Mouse (Mus musculus) MEL (cell line): ENCODE data around the gene Pls1. TPM values are rescaled to one million over a fixed set of nuclear protein-coding genes. Genes with fewer than 3 reads are reported as not detected.

ENCODE experiments used
- DNase-seq: peaks from one replicate; pipeline ENCODE4 v3.0.0; 2011; ENCODE audit warnings: low read depth, low spot score
- H3K27ac ChIP-seq: 2 replicates; pipeline ENCODE4 v1.5.1; 2012; ENCODE audit warnings: low read depth, mild to moderate bottlenecking, control low read depth, low read length, moderate library complexity; ENCODE audit not compliant: control insufficient read depth
- H3K27me3 ChIP-seq, 2 experiments: fragments of 150-350 bp in 1 of 2; sonication (generic) in 1 of 2; 2 replicates each; pipeline ENCODE4 v1.6.1; 2012; ENCODE audit warnings: low read length in 2 of 2, mild to moderate bottlenecking in 2 of 2, improper control_type of control experiment in 1 of 2, moderate library complexity in 1 of 2; ENCODE audit not compliant: insufficient read depth in 2 of 2, control insufficient read depth in 1 of 2
- H3K36me3 ChIP-seq, 2 experiments: 2 replicates each; pipeline ENCODE4 v1.6.1; 2012 to 2014; ENCODE audit warnings: low read length in 2 of 2, improper control_type of control experiment in 1 of 2, inconsistent platforms in 1 of 2, mild to moderate bottlenecking in 1 of 2; ENCODE audit not compliant: insufficient read depth in 2 of 2, control insufficient read depth in 1 of 2
- H3K4me1 ChIP-seq, 2 experiments: fragments of 150-350 bp in 1 of 2; sonication (generic) in 1 of 2; 2 replicates each; pipeline ENCODE4 v1.6.1; 2012; ENCODE audit warnings: low read length in 2 of 2, improper control_type of control experiment in 1 of 2, mild to moderate bottlenecking in 1 of 2; ENCODE audit not compliant: insufficient read depth in 2 of 2, control insufficient read depth in 1 of 2
- H3K4me3 ChIP-seq, 2 experiments: fragments of 150-350 bp in 1 of 2; sonication (generic) in 1 of 2; 2 replicates each; pipeline ENCODE4 v1.5.1; 2012; ENCODE audit warnings: low read depth in 2 of 2, low read length in 2 of 2, mild to moderate bottlenecking in 2 of 2, moderate library complexity in 2 of 2, control low read depth in 1 of 2, improper control_type of control experiment in 1 of 2; ENCODE audit not compliant: control insufficient read depth in 1 of 2, insufficient read depth in 1 of 2
- H3K79me2 ChIP-seq: 2 replicates; pipeline ENCODE4 v1.6.1; 2012; ENCODE audit warnings: mild to moderate bottlenecking, low read length, moderate library complexity; ENCODE audit not compliant: control insufficient read depth, poor library complexity, insufficient read depth
- H3K9ac ChIP-seq: 2 replicates; pipeline ENCODE4 v1.6.1; 2012; ENCODE audit warnings: low read depth, mild to moderate bottlenecking, control low read depth, low read length, moderate library complexity; ENCODE audit not compliant: control insufficient read depth, poor library complexity, severe bottlenecking
- H3K9me3 ChIP-seq: fragments of 150-350 bp; sonication (generic); replicated peaks from 2 replicates; pipeline ENCODE4 v1.6.1; 2012; ENCODE audit warnings: mild to moderate bottlenecking, low read length, improper control_type of control experiment, moderate library complexity; ENCODE audit not compliant: insufficient read depth
- CTCF ChIP-seq, 3 experiments: IDR thresholded peaks in 2 of 3; conservative IDR thresholded peaks in 1 of 3; 2 replicates each; pipeline ENCODE4 v1.5.1; 2011 to 2012; ENCODE audit warnings: low read length in 3 of 3, low read depth in 2 of 3, mild to moderate bottlenecking in 2 of 3, improper control_type of control experiment in 1 of 3, inconsistent platforms in 1 of 3, mixed read lengths in 1 of 3, moderate library complexity in 1 of 3; ENCODE audit not compliant: control insufficient read depth in 1 of 3, insufficient read depth in 1 of 3, poor library complexity in 1 of 3, severe bottlenecking in 1 of 3
- GABPA ChIP-seq: IDR thresholded peaks from 2 replicates; pipeline ENCODE4 v1.6.1; 2012; ENCODE audit warnings: low read depth, mild to moderate bottlenecking, inconsistent platforms, low read length, improper control_type of control experiment, moderate library complexity
- JUND ChIP-seq: IDR thresholded peaks from 2 replicates; pipeline ENCODE4 v1.6.1; 2011; ENCODE audit warnings: low read depth, mild to moderate bottlenecking, improper control_type of control experiment, low read length
- KAT2A ChIP-seq: conservative IDR thresholded peaks from 2 replicates; pipeline ENCODE4 v1.6.1; 2012; ENCODE audit warnings: low read depth, low read length, improper control_type of control experiment, inconsistent platforms
- MAFK ChIP-seq: IDR thresholded peaks from 2 replicates; pipeline ENCODE4 v1.6.1; 2011; ENCODE audit warnings: low read depth, mild to moderate bottlenecking, low read length, improper control_type of control experiment, borderline replicate concordance
- MAZ ChIP-seq: IDR thresholded peaks from 2 replicates; pipeline ENCODE4 v1.6.1; 2012; ENCODE audit warnings: low read depth, mild to moderate bottlenecking, inconsistent platforms, low read length, improper control_type of control experiment
- POLR2A ChIP-seq, 2 experiments: IDR thresholded peaks; 2 replicates each; pipeline ENCODE4 v1.6.1; 2011 to 2012; ENCODE audit warnings: low read length in 2 of 2, mild to moderate bottlenecking in 2 of 2, control low read depth in 1 of 2, improper control_type of control experiment in 1 of 2, low read depth in 1 of 2, moderate library complexity in 1 of 2; ENCODE audit not compliant: control insufficient read depth in 1 of 2, insufficient read depth in 1 of 2, poor library complexity in 1 of 2
- RAD21 ChIP-seq: IDR thresholded peaks from 2 replicates; pipeline ENCODE4 v1.6.1; 2011; ENCODE audit warnings: mild to moderate bottlenecking, low read depth, low read length, improper control_type of control experiment
- SMC3 ChIP-seq: IDR thresholded peaks from 2 replicates; pipeline ENCODE4 v1.6.1; 2011; ENCODE audit warnings: low read depth, low read length, improper control_type of control experiment
- ZC3H11A ChIP-seq: IDR thresholded peaks from 2 replicates; pipeline ENCODE4 v1.6.1; 2012; ENCODE audit warnings: low read depth, mild to moderate bottlenecking, inconsistent platforms, low read length, improper control_type of control experiment
- polyA plus RNA-seq, 2 experiments: library from polyadenylated mRNA; stranded (reverse) in 1 of 2; unstranded in 1 of 2; fragments of >175 nt in 1 of 2; fragments of >200 nt in 1 of 2; gene quantifications; 2 replicates each; pipeline versions ENCODE4 v1.2.1 to v1.2.4; 2012; ENCODE audit warnings: low replicate concordance in 2 of 2, low read depth in 1 of 2; ENCODE audit not compliant: insufficient read length in 2 of 2, insufficient read depth in 1 of 2, missing spikeins in 1 of 2
- total RNA-seq: library from RNA; depleted of rRNA; stranded (reverse); fragments of 300-350 nt; gene quantifications from 2 replicates; pipeline ENCODE4 v1.2.3, GENCODE M21; 2012

Pls1 gene
- total and polyA plus RNA-seq, 3 experiments, result 0.04 TPM; not detected in 2

GRCm38 (mm10) chr9:95750746-95751145 is 94.4 kb downstream of the Pls1 start:
- Histone ChIP-seq H3K9me3 (no peaks in the 10 kb centered on the region), H3K27ac (no peak overlapping the region), H3K4me3 (no peak overlapping the region), H3K4me1 (peaks cover 0 to 6% of the 10 kb centered on the region in 2 experiments; a peak in 2 of 4 replicates), H3K27me3 (peaks cover 6 to 13% of the 10 kb centered on the region in 2 experiments), H3K36me3 (no peaks in the 10 kb centered on the region), H3K79me2 (no peaks in the 10 kb centered on the region; the same call in 1 of the 2 replicates), H3K9ac (no peak overlapping the region)
- TF ChIP-seq GABPA, result no peak
- peak in 1 of 3 experiments; percentile 1; a peak in 1 of 6 replicates for TF ChIP-seq CTCF (IDR thresholded peaks at IDR 0.05 in 2 of 3, conservative IDR thresholded peaks at IDR 0.05 in 1 of 3; ENCODE audit: control insufficient read depth in 1 of 3, insufficient read depth in 1 of 3, low read depth in 2 of 3, low read length in 3 of 3, poor library complexity in 1 of 3, severe bottlenecking in 1 of 3)
- TF ChIP-seq SMC3, result no peak
- DNase-seq, result no peak

GRCm38 (mm10) chr9:95750037-95750511 is 95.0 kb downstream of the Pls1 start, which contains the start of gene Trpc1:
Gene Trpc1, minus strand, starts transcription at chr9:95750375.
- Histone ChIP-seq H3K27ac (no peak within 1 kb of the TSS), H3K4me1 (peaks cover 0 to 6% of the 10 kb centered on the region in 2 experiments; a peak in 2 of 4 replicates), H3K4me3 (peak within 1 kb of the TSS; percentile 73 to 84; a peak in 3 of 4 replicates), H3K79me2 (no peaks in the 10 kb centered on the region; the same call in 1 of the 2 replicates), H3K9me3 (no peaks in the 10 kb centered on the region), H3K27me3 (peaks cover 6 to 13% of the 10 kb centered on the region in 2 experiments), H3K9ac (peak within 1 kb of the TSS; percentile 74), H3K36me3 (no peaks in the 10 kb centered on the region)
- TF ChIP-seq MAZ (0 out of 2 replicates have a peak, but pooled peaks have one; percentile 26), JUND (no peak), POLR2A (IDR thresholded peaks at IDR 0.05; ENCODE audit: control insufficient read depth in 1 of 2, insufficient read depth in 1 of 2, low read depth in 1 of 2, low read length in 2 of 2, poor library complexity in 1 of 2) (0 out of 4 replicates have a peak, but pooled peaks of 1 of the 2 experiments have one; percentile 37), ZC3H11A (no peak)
- DNase-seq, result peak; percentile 81

GRCm38 (mm10) chr9:95749461-95749928 is 95.6 kb downstream of the Pls1 start:
- H3K27ac ChIP-seq, result no peak overlapping the region
- no peaks in the 10 kb centered on the region; the same call in 1 of the 2 replicates for H3K79me2 ChIP-seq
- H3K4me1 ChIP-seq, result peaks cover 0 to 6% of the 10 kb centered on the region in 2 experiments; a peak in 2 of 4 replicates
- no peaks in the 10 kb centered on the region for H3K36me3 ChIP-seq
- TF ChIP-seq RAD21 (no peak), MAZ (no peak), MAFK (no peak), KAT2A (no peak)
- peak overlapping the region; percentile 74; the same call in 1 of the 2 replicates for H3K9ac ChIP-seq
- peak; percentile 10 for DNase-seq
- H3K9me3 ChIP-seq, result no peaks in the 10 kb centered on the region
- peak overlapping the region; percentile 73 to 84; a peak in 3 of 4 replicates for H3K4me3 ChIP-seq
- H3K27me3 ChIP-seq, result peaks cover 6 to 13% of the 10 kb centered on the region in 2 experiments
